Mouse (Mus musculus): ENCODE measurements at regions not wholly inside any gene's neighbourhood (a gene's known extent, or its start where the extent isn't known, plus 50 kb on each side); places are given as distances from the start of the nearest gene placed in this dataset.

- TF ChIP-seq POLR2A (IDR thresholded peaks at IDR 0.05; ENCODE audit: control insufficient read depth, low read depth, low read length), result no peak
- no peak for TF ChIP-seq CTCF (IDR thresholded peaks at IDR 0.05; ENCODE audit: control insufficient read depth, insufficient read depth, insufficient replicate concordance, low read depth, low read length)
Observed at GRCm38 (mm10) chr14:99624380-99625327, 326.2 kb downstream of the Klf5 start.
